Mouse (Mus musculus) megakaryocyte, embryonic 14.5 days (primary cell): ENCODE measurements around the gene a.

ENCODE experiments used
- FLI1 ChIP-seq: IDR thresholded peaks from 2 replicates; pipeline ENCODE4 v1.6.1; 2012; ENCODE audit warnings: low read length, inconsistent platforms, mixed read lengths
- GATA1 ChIP-seq: IDR thresholded peaks from 3 replicates; pipeline ENCODE4 v1.6.1; 2012; ENCODE audit warnings: mixed read lengths, low read length, inconsistent platforms, borderline replicate concordance

- TF ChIP-seq GATA1: no peak
- no peak for TF ChIP-seq FLI1
Observed at GRCm38 (mm10) chr2:155082121-155082803, 291.1 kb downstream of the a start.
